Mouse (Mus musculus) midbrain, embryonic 12.5 days (tissue): ENCODE data around the gene Sgcd. TPM values are rescaled to one million over a fixed set of nuclear protein-coding genes. Genes with fewer than 3 reads are reported as not detected.

Experiments used
- ATAC-seq: fragments of 200-750 bp; cut with Nextera tagmentation; 2 replicates; pipeline ENCODE4 v1.8.0; 2017; ENCODE audit warnings: low read depth, moderate TSS enrichment, moderate library complexity; ENCODE audit not compliant: low FRiP score
- H3K27ac ChIP-seq: fragments of 300-500 bp; sonication (generic); replicated peaks from 2 replicates; pipeline ENCODE4 v1.5.1; 2016; ENCODE audit warnings: mild to moderate bottlenecking
- H3K27me3 ChIP-seq: fragments of 300-500 bp; sonication (generic); 2 replicates; pipeline ENCODE4 v1.6.1; 2016; ENCODE audit warnings: mild to moderate bottlenecking
- H3K36me3 ChIP-seq: fragments of 300-500 bp; sonication (generic); 2 replicates; pipeline ENCODE4 v1.6.1; 2016
- H3K4me1 ChIP-seq: fragments of 300-500 bp; sonication (generic); 2 replicates; pipeline ENCODE4 v1.6.1; 2016
- H3K4me2 ChIP-seq: fragments of 300-500 bp; sonication (generic); replicated peaks from 2 replicates; pipeline ENCODE4 v1.6.1; 2016; ENCODE audit warnings: mild to moderate bottlenecking, moderate library complexity
- H3K4me3 ChIP-seq: fragments of 300-500 bp; sonication (generic); 2 replicates; pipeline ENCODE4 v1.5.1; 2016; ENCODE audit warnings: mild to moderate bottlenecking
- H3K9ac ChIP-seq: fragments of 300-500 bp; sonication (generic); replicated peaks from 2 replicates; pipeline ENCODE4 v1.6.1; 2016; ENCODE audit warnings: mild to moderate bottlenecking, moderate library complexity
- H3K9me3 ChIP-seq: fragments of 300-500 bp; sonication (generic); 2 replicates; pipeline ENCODE4 v1.6.1; 2016; ENCODE audit warnings: mild to moderate bottlenecking
- WGBS: fragments of 180-500 bp; shearing (Covaris S2); methylation state at CpG from one replicate; pipeline ENCODE4 v1.1.7; 2016; 5-methylcytosine and 5-hydroxymethylcytosine counted together
- polyA plus RNA-seq: library from polyadenylated mRNA; unstranded; fragments of >200 nt; fragmentation: Nextera tagmentation; extraction: Ambion mirVana; gene quantifications from 2 replicates; pipeline ENCODE4 v1.2.1, GENCODE M21; 2016

The Sgcd gene
- polyA plus RNA-seq, 1 experiment from 2014 or later: 3.8 TPM

GRCm38 (mm10) chr11:47015683-47016082 lies 973.1 kb downstream of the Sgcd start:
- Histone ChIP-seq H3K4me1 (no peaks in the 10 kb centered on the region), H3K9ac (no peak overlapping the region), H3K36me3 (no peaks in the 10 kb centered on the region), H3K9me3 (no peaks in the 10 kb centered on the region), H3K27ac (no peak overlapping the region), H3K4me2 (no peak overlapping the region), H3K4me3 (no peak overlapping the region), H3K27me3 (no peaks in the 10 kb centered on the region)
- WGBS: 44% methylated on average over 2 of the region's 2 CpGs
- ATAC-seq: no peak

- no peaks in the 10 kb centered on the region for H3K36me3 ChIP-seq
- no peak overlapping the region for H3K9ac ChIP-seq
- no peaks in the 10 kb centered on the region for H3K27me3 ChIP-seq
- no peak overlapping the region for H3K4me2 ChIP-seq
- H3K4me3 ChIP-seq: no peak overlapping the region
- H3K4me1 ChIP-seq: no peaks in the 10 kb centered on the region
- H3K9me3 ChIP-seq: no peaks in the 10 kb centered on the region
- ATAC-seq: no peak
- no peak overlapping the region for H3K27ac ChIP-seq
Observed at GRCm38 (mm10) chr11:47014278-47014677, 974.5 kb downstream of the Sgcd start.

GRCm38 (mm10) chr11:47010166-47010565 lies 978.6 kb downstream of the Sgcd start:
- H3K36me3 ChIP-seq: no peaks in the 10 kb centered on the region
- ATAC-seq: no peak
- no peak overlapping the region for H3K27ac ChIP-seq
- H3K27me3 ChIP-seq: no peaks in the 10 kb centered on the region
- no peak overlapping the region for H3K9ac ChIP-seq
- no peak overlapping the region for H3K4me2 ChIP-seq
- no peaks in the 10 kb centered on the region for H3K9me3 ChIP-seq
- H3K4me3 ChIP-seq: no peak overlapping the region
- no peaks in the 10 kb centered on the region for H3K4me1 ChIP-seq

- 68% methylated on average over 1 of the region's 1 CpGs for WGBS
- Histone ChIP-seq H3K36me3 (no peaks in the 10 kb centered on the region), H3K4me1 (no peaks in the 10 kb centered on the region), H3K9ac (no peak overlapping the region), H3K27ac (no peak overlapping the region), H3K9me3 (no peaks in the 10 kb centered on the region), H3K4me3 (no peak overlapping the region), H3K27me3 (no peaks in the 10 kb centered on the region), H3K4me2 (no peak overlapping the region)
- no peak for ATAC-seq
Observed at GRCm38 (mm10) chr11:47005301-47005875, 983.4 kb downstream of the Sgcd start.

- no peak for ATAC-seq
- Histone ChIP-seq H3K36me3 (no peaks in the 10 kb centered on the region), H3K4me1 (0 out of 2 replicates have a peak, but pooled peaks cover 5% of the 10 kb centered on the region), H3K27ac (peak overlapping the region; percentile 49; the same call in 1 of the 2 replicates), H3K9me3 (no peaks in the 10 kb centered on the region), H3K4me3 (no peak overlapping the region), H3K27me3 (no peaks in the 10 kb centered on the region), H3K9ac (no peak overlapping the region), H3K4me2 (no peak overlapping the region)
- 59% methylated on average over 4 of the region's 4 CpGs for WGBS
Observed at GRCm38 (mm10) chr11:46939311-46939710, 1049.5 kb downstream of the Sgcd start.

GRCm38 (mm10) chr11:46924946-46925345 lies 1063.8 kb downstream of the Sgcd start:
- Histone ChIP-seq H3K4me3 (no peak overlapping the region), H3K9ac (no peak overlapping the region), H3K27me3 (no peaks in the 10 kb centered on the region), H3K4me2 (no peak overlapping the region), H3K4me1 (no peaks in the 10 kb centered on the region), H3K27ac (no peak overlapping the region), H3K36me3 (no peaks in the 10 kb centered on the region), H3K9me3 (no peaks in the 10 kb centered on the region)
- WGBS: 85% methylated on average over 1 of the region's 1 CpGs
- no peak for ATAC-seq

GRCm38 (mm10) chr11:46920244-46920643 lies 1068.5 kb downstream of the Sgcd start:
- Histone ChIP-seq H3K36me3 (no peaks in the 10 kb centered on the region), H3K9me3 (no peaks in the 10 kb centered on the region), H3K4me3 (no peak overlapping the region), H3K27me3 (no peaks in the 10 kb centered on the region), H3K27ac (no peak overlapping the region), H3K9ac (no peak overlapping the region), H3K4me2 (no peak overlapping the region), H3K4me1 (no peaks in the 10 kb centered on the region)
- WGBS: 88% methylated on average over 1 of the region's 1 CpGs
- no peak for ATAC-seq

GRCm38 (mm10) chr11:46912656-46913237 lies 1076.0 kb downstream of the Sgcd start:
- H3K4me2 ChIP-seq: no peak overlapping the region
- no peak overlapping the region for H3K9ac ChIP-seq
- no peak overlapping the region for H3K4me3 ChIP-seq
- WGBS: 89% methylated on average over 5 of the region's 5 CpGs
- no peak overlapping the region for H3K27ac ChIP-seq
- H3K27me3 ChIP-seq: no peaks in the 10 kb centered on the region
- no peak for ATAC-seq
- no peaks in the 10 kb centered on the region for H3K4me1 ChIP-seq
- H3K9me3 ChIP-seq: no peaks in the 10 kb centered on the region
- no peaks in the 10 kb centered on the region for H3K36me3 ChIP-seq

GRCm38 (mm10) chr11:46904281-46904680 lies 1084.5 kb downstream of the Sgcd start:
- H3K4me3 ChIP-seq: no peak overlapping the region
- no peaks in the 10 kb centered on the region for H3K9me3 ChIP-seq
- H3K4me1 ChIP-seq: no peaks in the 10 kb centered on the region
- no peaks in the 10 kb centered on the region for H3K27me3 ChIP-seq
- no peaks in the 10 kb centered on the region for H3K36me3 ChIP-seq
- H3K27ac ChIP-seq: no peak overlapping the region
- no peak overlapping the region for H3K9ac ChIP-seq
- ATAC-seq: no peak
- no peak overlapping the region for H3K4me2 ChIP-seq
- 91% methylated on average over 1 of the region's 1 CpGs for WGBS

- no peak overlapping the region for H3K4me2 ChIP-seq
- WGBS: 86% methylated on average over 3 of the region's 3 CpGs
- no peaks in the 10 kb centered on the region for H3K4me1 ChIP-seq
- no peaks in the 10 kb centered on the region for H3K9me3 ChIP-seq
- H3K36me3 ChIP-seq: no peaks in the 10 kb centered on the region
- H3K27me3 ChIP-seq: no peaks in the 10 kb centered on the region
- no peak for ATAC-seq
- H3K9ac ChIP-seq: no peak overlapping the region
- H3K27ac ChIP-seq: no peak overlapping the region
- no peak overlapping the region for H3K4me3 ChIP-seq
Observed at GRCm38 (mm10) chr11:46889093-46889492, 1099.7 kb downstream of the Sgcd start.

- ATAC-seq: no peak
- no peaks in the 10 kb centered on the region for H3K9me3 ChIP-seq
- no peak overlapping the region for H3K4me3 ChIP-seq
- 93% methylated on average over 2 of the region's 2 CpGs for WGBS
- H3K27me3 ChIP-seq: no peaks in the 10 kb centered on the region
- H3K27ac ChIP-seq: no peak overlapping the region
- H3K4me1 ChIP-seq: no peaks in the 10 kb centered on the region
- no peak overlapping the region for H3K9ac ChIP-seq
- H3K36me3 ChIP-seq: no peaks in the 10 kb centered on the region
- no peak overlapping the region for H3K4me2 ChIP-seq
Observed at GRCm38 (mm10) chr11:46882456-46882855, 1106.3 kb downstream of the Sgcd start.

- no peak overlapping the region for H3K9ac ChIP-seq
- WGBS: 76% methylated on average over 1 of the region's 1 CpGs
- no peak for ATAC-seq
- H3K4me2 ChIP-seq: no peak overlapping the region
- no peak overlapping the region for H3K27ac ChIP-seq
- no peaks in the 10 kb centered on the region for H3K27me3 ChIP-seq
- no peak overlapping the region for H3K4me3 ChIP-seq
- no peaks in the 10 kb centered on the region for H3K36me3 ChIP-seq
- no peaks in the 10 kb centered on the region for H3K4me1 ChIP-seq
- no peaks in the 10 kb centered on the region for H3K9me3 ChIP-seq
Observed at GRCm38 (mm10) chr11:46875774-46876173, 1113.0 kb downstream of the Sgcd start.

GRCm38 (mm10) chr11:46868594-46868993 lies 1120.2 kb downstream of the Sgcd start:
- Histone ChIP-seq H3K4me2 (no peak overlapping the region), H3K36me3 (no peaks in the 10 kb centered on the region), H3K27ac (no peak overlapping the region), H3K9me3 (no peaks in the 10 kb centered on the region), H3K9ac (no peak overlapping the region), H3K27me3 (no peaks in the 10 kb centered on the region), H3K4me3 (no peak overlapping the region), H3K4me1 (no peaks in the 10 kb centered on the region)
- ATAC-seq: no peak
- WGBS: 82% methylated on average over 7 of the region's 7 CpGs
